Mouse (Mus musculus): ENCODE measurements around the gene Gm21974. TPM values are rescaled to one million over a fixed set of nuclear protein-coding genes. Genes with fewer than 3 reads are reported as not detected.
"Not testable (repeated sequence)": the region's sequence is repeated elsewhere in the genome, so short reads cannot be mapped to it uniquely, and the experiment has no call there.

Gm21974 gene
- polyA plus RNA-seq, 1 experiment from 2014 or later = not detected

GRCm38 (mm10) chr7:127837878-127838277, 57.4 kb downstream of the Gm21974 start:
- not testable (repeated sequence) for H3K9ac ChIP-seq
- 69% methylated on average over 4 of the region's 4 CpGs for WGBS

DNA sequence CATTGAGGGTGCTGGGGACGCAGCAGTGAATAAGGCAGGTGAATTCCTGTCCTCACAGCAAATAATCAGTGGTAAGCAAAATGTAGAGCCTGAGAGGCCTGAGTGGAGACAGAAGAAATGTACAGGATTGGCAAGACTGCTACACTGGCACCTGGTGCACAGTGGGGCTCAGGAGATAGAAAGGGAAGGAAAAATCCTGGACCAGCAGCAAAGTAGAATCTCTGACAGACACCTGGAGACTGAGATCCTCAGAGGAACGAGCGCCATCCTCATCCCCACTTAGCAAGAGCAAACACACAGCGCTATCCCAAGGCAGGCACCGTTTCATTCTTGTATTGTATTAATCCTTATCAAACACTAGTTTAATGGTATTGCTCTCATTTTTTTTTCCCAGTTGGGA, 57.8 kb downstream of the Gm21974 start:
- Histone ChIP-seq H3K27me3 (no peaks in the 10 kb centered on the region; the same call in 1 of the 2 replicates), H3K4me2 (replicated peaks) (no peak overlapping the region), H3K4me3 (no peak overlapping the region), H3K9ac (no peak overlapping the region), H3K36me3 (no peaks in the 10 kb centered on the region), H3K9me3 (replicated peaks) (no peaks in the 10 kb centered on the region), H3K27ac (no peak overlapping the region), H3K4me1 (peaks cover 5% of the 10 kb centered on the region)
- 90% methylated on average over 5 of the region's 5 CpGs for WGBS
- no peak for ATAC-seq (ENCODE audit: low FRiP score)

More at GRCm38 (mm10) chr7:127837878-127838277, 57.4 kb downstream of the Gm21974 start:
- H3K4me1 ChIP-seq; H3K4me2 ChIP-seq (replicated peaks); ATAC-seq (ENCODE audit: low FRiP score); H3K4me3 ChIP-seq; H3K36me3 ChIP-seq; H3K27ac ChIP-seq; H3K9me3 ChIP-seq (replicated peaks); H3K27me3 ChIP-seq: not testable (repeated sequence)

Other genes with a start within 250 kb of the Gm21974 start
- gene Bcl7c, start 186.5 kb downstream of the Gm21974 start, polyA plus RNA-seq (2016; fragmentation: Nextera tagmentation; extraction: Ambion mirVana) = 87.4 and 103 TPM in 2 replicates
- 10.2 and 12.4 TPM in 2 replicates for gene Ctf1, start 182.7 kb downstream of the Gm21974 start, polyA plus RNA-seq (2016; fragmentation: Nextera tagmentation; extraction: Ambion mirVana)
- gene Ctf2, start 163.3 kb downstream of the Gm21974 start, polyA plus RNA-seq (2016; fragmentation: Nextera tagmentation; extraction: Ambion mirVana) = 0.21 TPM in 1 of 2 replicates, not detected in the other
- gene Fbxl19, start 150.9 kb downstream of the Gm21974 start, polyA plus RNA-seq (2016; fragmentation: Nextera tagmentation; extraction: Ambion mirVana) = 10.7 and 11.4 TPM in 2 replicates
- 9.6 and 10.0 TPM in 2 replicates for gene Orai3, start 125.6 kb downstream of the Gm21974 start, polyA plus RNA-seq (2016; fragmentation: Nextera tagmentation; extraction: Ambion mirVana)
- gene Setd1a, start 118.8 kb downstream of the Gm21974 start, polyA plus RNA-seq (2016; fragmentation: Nextera tagmentation; extraction: Ambion mirVana) = 19.8 and 23.4 TPM in 2 replicates
- gene Gm49388, start 109.8 kb downstream of the Gm21974 start, polyA plus RNA-seq (2016; fragmentation: Nextera tagmentation; extraction: Ambion mirVana) = not detected in 2 replicates
- 8.6 and 8.8 TPM in 2 replicates for gene Hsd3b7, start 94.8 kb downstream of the Gm21974 start, polyA plus RNA-seq (2016; fragmentation: Nextera tagmentation; extraction: Ambion mirVana)
- 28.1 and 32.1 TPM in 2 replicates for gene Stx4a, start 71.2 kb downstream of the Gm21974 start, polyA plus RNA-seq (2016; fragmentation: Nextera tagmentation; extraction: Ambion mirVana)
- gene Stx1b, start 70.9 kb downstream of the Gm21974 start, polyA plus RNA-seq (2016; fragmentation: Nextera tagmentation; extraction: Ambion mirVana) = 20.0 and 20.5 TPM in 2 replicates
- gene Zfp646, start 19.2 kb downstream of the Gm21974 start, polyA plus RNA-seq (2016; fragmentation: Nextera tagmentation; extraction: Ambion mirVana) = 19.7 and 20.9 TPM in 2 replicates
- 37.4 and 37.5 TPM in 2 replicates for gene Zfp668, start 18.6 kb downstream of the Gm21974 start, polyA plus RNA-seq (2016; fragmentation: Nextera tagmentation; extraction: Ambion mirVana)
- gene Prss53, start 4.5 kb downstream of the Gm21974 start, polyA plus RNA-seq (2016; fragmentation: Nextera tagmentation; extraction: Ambion mirVana) = 0.77 and 0.98 TPM in 2 replicates
- gene Vkorc1, start 163 bp upstream of the Gm21974 start, polyA plus RNA-seq (2016; fragmentation: Nextera tagmentation; extraction: Ambion mirVana) = 64.2 and 66.7 TPM in 2 replicates
- gene Bckdk, start 8.6 kb upstream of the Gm21974 start, polyA plus RNA-seq (2016; fragmentation: Nextera tagmentation; extraction: Ambion mirVana) = 74.4 and 75.1 TPM in 2 replicates
- 49.6 and 50.9 TPM in 2 replicates for gene Kat8, start 17.1 kb upstream of the Gm21974 start, polyA plus RNA-seq (2016; fragmentation: Nextera tagmentation; extraction: Ambion mirVana)
- gene Prss8, start 34.6 kb upstream of the Gm21974 start, polyA plus RNA-seq (2016; fragmentation: Nextera tagmentation; extraction: Ambion mirVana) = 4.2 and 7.3 TPM in 2 replicates
- gene Prss36, start 51.3 kb upstream of the Gm21974 start, polyA plus RNA-seq (2016; fragmentation: Nextera tagmentation; extraction: Ambion mirVana) = 10.4 and 12.0 TPM in 2 replicates
- 502 and 538 TPM in 2 replicates for gene Fus, start 72.0 kb upstream of the Gm21974 start, polyA plus RNA-seq (2016; fragmentation: Nextera tagmentation; extraction: Ambion mirVana)
- 6.4 and 9.4 TPM in 2 replicates for gene Pycard, start 98.4 kb upstream of the Gm21974 start, polyA plus RNA-seq (2016; fragmentation: Nextera tagmentation; extraction: Ambion mirVana)
- 0.15 and 0.59 TPM in 2 replicates for gene Trim72, start 108.5 kb upstream of the Gm21974 start, polyA plus RNA-seq (2016; fragmentation: Nextera tagmentation; extraction: Ambion mirVana)
- gene Itgam, start 167.2 kb upstream of the Gm21974 start, polyA plus RNA-seq (2016; fragmentation: Nextera tagmentation; extraction: Ambion mirVana) = 0.83 and 0.97 TPM in 2 replicates
- gene Gm49368, start 167.2 kb upstream of the Gm21974 start, polyA plus RNA-seq (2016; fragmentation: Nextera tagmentation; extraction: Ambion mirVana) = not detected in 2 replicates
- 0.08 TPM in 1 of 2 replicates, not detected in the other for gene Itgax, start 234.1 kb upstream of the Gm21974 start, polyA plus RNA-seq (2016; fragmentation: Nextera tagmentation; extraction: Ambion mirVana)

Measured in hindbrain, embryonic 12.5 days (tissue).